Mouse (Mus musculus): ENCODE measurements around the gene Myo5c.

Myo5c gene

GRCm38 (mm10) chr9:75282830-75283229 lies 51.0 kb downstream of the Myo5c start:
- DNase-seq = peak; percentile 45 to 62

GRCm38 (mm10) chr9:75283636-75284035 lies 51.8 kb downstream of the Myo5c start:
- DNase-seq = no peak

GRCm38 (mm10) chr9:75285363-75285762 lies 53.5 kb downstream of the Myo5c start:
- no peak for DNase-seq

GRCm38 (mm10) chr9:75287636-75288035 lies 55.8 kb downstream of the Myo5c start:
- no peak for DNase-seq

GRCm38 (mm10) chr9:75289545-75289944 lies 57.7 kb downstream of the Myo5c start:
- DNase-seq = peak; percentile 31 to 65

- DNase-seq = no peak
These were observed 67.5 kb downstream of the Myo5c start for GRCm38 (mm10) chr9:75299342-75299741.

GRCm38 (mm10) chr9:75303033-75303432 lies 71.2 kb downstream of the Myo5c start:
- DNase-seq = no peak

GRCm38 (mm10) chr9:75303701-75304261 lies 72.0 kb downstream of the Myo5c start:
- no peak for DNase-seq

- no peak for DNase-seq
These were observed 72.5 kb downstream of the Myo5c start for GRCm38 (mm10) chr9:75304286-75304685.

- DNase-seq = no peak
These were observed 74.5 kb downstream of the Myo5c start, which contains the start of gene Gnb5 for GRCm38 (mm10) chr9:75306126-75306898. Gene Gnb5, plus strand, starts transcription at chr9:75306288.

- DNase-seq = no peak
These were observed 75.2 kb downstream of the Myo5c start for GRCm38 (mm10) chr9:75307015-75307414.

GRCm38 (mm10) chr9:75308621-75309020 lies 76.8 kb downstream of the Myo5c start:
- DNase-seq = no peak

- DNase-seq = peak; percentile 65 to 91
These were observed 80.2 kb downstream of the Myo5c start for GRCm38 (mm10) chr9:75312008-75312407.

- DNase-seq = no peak
These were observed 81.5 kb downstream of the Myo5c start for GRCm38 (mm10) chr9:75313138-75313831.

- peak; percentile 64 to 91 for DNase-seq
These were observed 82.2 kb downstream of the Myo5c start for GRCm38 (mm10) chr9:75313832-75314516.

- DNase-seq = peak in 1 of 2 experiments; percentile 22
These were observed 82.8 kb downstream of the Myo5c start for GRCm38 (mm10) chr9:75314517-75315105.

GRCm38 (mm10) chr9:75315238-75315637 lies 83.4 kb downstream of the Myo5c start:
- DNase-seq = no peak

GRCm38 (mm10) chr9:75316771-75317170 lies 85.0 kb downstream of the Myo5c start:
- DNase-seq = no peak

- no peak for DNase-seq
These were observed 86.4 kb downstream of the Myo5c start for GRCm38 (mm10) chr9:75318196-75318595.

- no peak for DNase-seq
These were observed 87.5 kb downstream of the Myo5c start for GRCm38 (mm10) chr9:75319365-75319764.

- DNase-seq = peak; percentile 3 to 9
These were observed 90.5 kb downstream of the Myo5c start for GRCm38 (mm10) chr9:75322099-75322885.

GRCm38 (mm10) chr9:75328047-75328446 lies 96.2 kb downstream of the Myo5c start:
- no peak for DNase-seq

Data from kidney, postnatal 36 days (tissue).